In the genomic region with DNA sequence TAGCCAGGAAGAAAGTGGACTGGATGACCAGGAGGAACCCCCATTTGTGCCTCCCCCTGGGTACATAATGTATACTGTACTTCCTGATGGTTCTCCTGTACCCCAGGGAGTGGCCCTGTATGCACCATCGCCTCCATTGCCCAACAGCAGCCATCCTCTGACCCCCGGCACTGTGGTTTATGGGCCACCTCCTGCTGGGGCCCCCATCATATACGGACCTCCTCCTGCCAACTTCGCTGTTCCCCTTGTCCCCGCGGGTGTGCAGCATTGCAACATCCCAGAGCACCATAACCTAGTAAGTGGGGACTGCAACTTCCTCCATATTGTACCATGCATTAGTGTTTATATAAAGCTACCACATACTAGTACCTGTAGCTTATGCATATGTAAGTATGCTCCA, we compare ENCODE assay signal across 22 mouse cellular contexts. TPM values are rescaled to one million over a fixed set of nuclear protein-coding genes. Genes with fewer than 3 reads are reported as not detected.
DNase-seq lines count a peak whose midpoint lies in the region; ATAC-seq lines count a peak whose summit lies in the region.
"Had no signal": no experiment of that assay in that cellular context is flagged by ENCODE, and none has a peak within 500 bp of the region (broad histone marks: within the 10 kb centered on the region; RNA-seq: fewer than 3 reads in every experiment).

No protein-coding gene starts in this region.

- peaks cover 88% of the 10 kb centered on the region for H3K36me3 ChIP-seq in heart, embryonic 10.5 days
- peaks cover 94% of the 10 kb centered on the region for H3K36me3 ChIP-seq in megakaryocyte, embryonic 14.5 days (replicated peaks; ENCODE audit: low read length)

- peak; percentile 31 for DNase-seq in heart, embryonic 10.5 days (ENCODE audit: low spot score)
- no peak for DNase-seq in heart, adult 9 months (ENCODE audit: low spot score in 2 of 2)
- DNase-seq in 416B (ENCODE audit: low read depth), result peak; percentile 67
- DNase-seq in layer of hippocampus, postnatal 25 days (ENCODE audit: extremely low spot score in 1 of 2, low spot score in 1 of 2), result no peak
- no peak for DNase-seq in left cerebral cortex, postnatal 25 days (ENCODE audit: low spot score in 2 of 2)
- DNase-seq: adrenal gland, postnatal 25 days; cerebellum, adult 9-10 months; gastrocnemius, adult 2 months; kidney, adult 2 months; lung, embryonic 14.5 days; thymus, adult 18-20 months; thymus, postnatal 4 days had no signal

- H3K27ac ChIP-seq in heart, embryonic 10.5 days, result peak overlapping the region; percentile 67; the same call in 1 of the 2 replicates
- H3K27ac ChIP-seq: embryonic facial prominence, embryonic 15.5 days; gastrocnemius, adult 2 months; hindbrain, embryonic 12.5 days; kidney, postnatal 0 days; limb, embryonic 10.5 days; midbrain, embryonic 12.5 days had no signal

- H3K4me3 ChIP-seq in heart, embryonic 10.5 days, result no peak overlapping the region
- peak overlapping the region; percentile 50 for H3K4me3 ChIP-seq in megakaryocyte, embryonic 14.5 days (replicated peaks)
- H3K4me3 ChIP-seq: embryonic facial prominence, embryonic 15.5 days; gastrocnemius, adult 2 months; hindbrain, embryonic 12.5 days; limb, embryonic 10.5 days; midbrain, embryonic 12.5 days had no signal

- peak; percentile 22 to 48; a peak in 1 of 4 replicates for ATAC-seq in hematopoietic stem cell, adult 5-6 weeks (replicated peaks in 1 of 2; ENCODE audit: insufficient read depth in 1 of 2, low FRiP score in 2 of 2, low TSS enrichment in 1 of 2, low read depth in 1 of 2, poor library complexity in 2 of 2, severe bottlenecking in 2 of 2)
- ATAC-seq: CD4-positive, CD25-positive, alpha-beta regulatory T cell, adult 4 months; forebrain, embryonic 14.5 days had no signal

- peaks cover 13% of the 10 kb centered on the region; the same call in 1 of the 2 replicates for H3K4me1 ChIP-seq in heart, embryonic 10.5 days
- peaks cover 63% of the 10 kb centered on the region for H3K4me1 ChIP-seq in megakaryocyte, embryonic 14.5 days
- H3K4me1 ChIP-seq: embryonic facial prominence, embryonic 15.5 days; hindbrain, embryonic 12.5 days; limb, embryonic 10.5 days; midbrain, embryonic 12.5 days had no signal

- 91% methylated on average over 6 of the region's 6 CpGs for WGBS in heart, embryonic 10.5 days

- no peaks in the 10 kb centered on the region for H3K9me3 ChIP-seq in heart, embryonic 10.5 days
- H3K9me3 ChIP-seq in megakaryocyte, embryonic 14.5 days, result no peaks in the 10 kb centered on the region
- H3K9me3 ChIP-seq: embryonic facial prominence, embryonic 15.5 days; hindbrain, embryonic 12.5 days; limb, embryonic 10.5 days; midbrain, embryonic 12.5 days had no signal

- intact Hi-C loops in left cerebral cortex, postnatal 25 days (cut with DNase I), result no loop called here

- no peaks in the 10 kb centered on the region for H3K27me3 ChIP-seq in heart, embryonic 10.5 days (ENCODE audit: insufficient read depth, poor library complexity, severe bottlenecking)
- H3K27me3 ChIP-seq in megakaryocyte, embryonic 14.5 days (replicated peaks), result no peaks in the 10 kb centered on the region
- H3K27me3 ChIP-seq: embryonic facial prominence, embryonic 15.5 days; hindbrain, embryonic 12.5 days; midbrain, embryonic 12.5 days had no signal

RNA-seq across cellular contexts. Expression of gene Cntrl, which starts 43.9 kb away (rescaled TPM):
- 18.4 and 19.0 TPM in 2 replicates for polyA plus RNA-seq in heart, embryonic 10.5 days (2016; fragmentation: Nextera tagmentation; extraction: Ambion mirVana)
- total RNA-seq in hematopoietic stem cell, adult 5-6 weeks (2017), result 141 and 159 TPM in 2 replicates
- 4.0 and 4.8 TPM in 2 replicates for polyA plus RNA-seq in megakaryocyte, embryonic 14.5 days (2012; ENCODE audit: insufficient read depth, low replicate concordance)
- total RNA-seq in layer of hippocampus, postnatal 25 days (2021), result 10 to 100 TPM in 1 of 2 experiments, 1 to 10 TPM in 1; 7.2 to 12.2 TPM
- 1 to 10 TPM; 7.1 to 8.6 TPM for total RNA-seq in left cerebral cortex, postnatal 25 days (2021)

RNA-seq across cellular contexts. Expression of gene Rab14, which starts 47.7 kb away (rescaled TPM):
- 220 and 234 TPM in 2 replicates for polyA plus RNA-seq in heart, embryonic 10.5 days (2016; fragmentation: Nextera tagmentation; extraction: Ambion mirVana)
- 117 and 158 TPM in 2 replicates for total RNA-seq in hematopoietic stem cell, adult 5-6 weeks (2017)
- polyA plus RNA-seq in megakaryocyte, embryonic 14.5 days (2012; ENCODE audit: insufficient read depth, low replicate concordance), result 1,333 and 3,452 TPM in 2 replicates
- 100 to 1,000 TPM; 235 to 236 TPM for total RNA-seq in layer of hippocampus, postnatal 25 days (2021)
- total RNA-seq in left cerebral cortex, postnatal 25 days (2021), result 100 to 1,000 TPM; 235 to 237 TPM

RNA-seq across cellular contexts. Expression of gene AI182371, which starts 51.8 kb away (rescaled TPM):
- polyA plus RNA-seq in heart, embryonic 10.5 days (2016; fragmentation: Nextera tagmentation; extraction: Ambion mirVana), result 2.0 TPM in 2 replicates
- total RNA-seq in hematopoietic stem cell, adult 5-6 weeks (2017), result 1.1 and 2.3 TPM in 2 replicates
- polyA plus RNA-seq in megakaryocyte, embryonic 14.5 days (2012; ENCODE audit: insufficient read depth, low replicate concordance), result 0.23 TPM in 1 of 2 replicates, not detected in the other
- total RNA-seq in layer of hippocampus, postnatal 25 days (2021), result under 1 TPM in 1 of 2 experiments, not detected in 1; 0.59 TPM
- total RNA-seq in left cerebral cortex, postnatal 25 days (2021), result under 1 TPM in 1 of 2 experiments, not detected in 1; 0.41 TPM
- total RNA-seq: gastrocnemius, adult 2 months had no signal
- polyA plus RNA-seq: limb, embryonic 10.5 days; lung, embryonic 14.5 days; neural tube, embryonic 11.5 days had no signal

Comparison
In these comparisons a context has a peak if more than half of its experiments do, and no peak if none do; other contexts are left out.
1. DNase-seq: peak in heart, embryonic 10.5 days (single experiment) and 416B (single experiment); none in heart, adult 9 months (0 of 2), layer of hippocampus, postnatal 25 days (0 of 2) and left cerebral cortex, postnatal 25 days (0 of 2).
2. RNA of gene Cntrl, which starts 43.9 kb away (total RNA-seq): 141 to 159 TPM in hematopoietic stem cell, adult 5-6 weeks; 7.2 to 12.2 TPM in layer of hippocampus, postnatal 25 days and 7.1 to 8.6 TPM in left cerebral cortex, postnatal 25 days; every median in the first group is over 10 times any median in the second.